Mouse (Mus musculus): ENCODE measurements around the gene Maff. TPM values are rescaled to one million over a fixed set of nuclear protein-coding genes. Genes with fewer than 3 reads are reported as not detected.
A peak's percentile ranks its signal among the peaks of the same experiment; 100 is the strongest.

The Maff gene
- total RNA-seq, 2 experiments from 2014 or later: not detected

DNA sequence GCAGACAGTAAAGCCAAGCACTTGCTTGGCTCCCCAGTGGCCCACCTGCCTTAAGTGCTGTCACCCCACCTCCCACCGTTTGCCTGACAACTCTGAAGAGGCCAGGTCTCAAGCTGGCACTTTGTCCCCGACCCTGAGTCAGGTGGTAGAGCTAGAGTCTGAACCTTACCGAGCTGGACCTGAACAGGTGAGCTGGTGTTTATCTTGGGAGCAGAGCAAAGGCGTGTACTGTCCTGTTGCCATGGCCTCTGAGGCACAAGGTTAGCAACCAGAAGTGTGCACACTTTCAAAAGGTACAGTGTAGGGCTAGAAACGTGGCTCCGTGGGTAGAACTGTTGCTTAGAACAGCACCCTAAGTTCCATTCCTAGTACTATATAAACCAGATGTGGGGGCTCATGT, 41.8 kb downstream of the Maff start:
- no peak for ATAC-seq (replicated peaks; ENCODE audit: low FRiP score, poor library complexity, severe bottlenecking)

DNA sequence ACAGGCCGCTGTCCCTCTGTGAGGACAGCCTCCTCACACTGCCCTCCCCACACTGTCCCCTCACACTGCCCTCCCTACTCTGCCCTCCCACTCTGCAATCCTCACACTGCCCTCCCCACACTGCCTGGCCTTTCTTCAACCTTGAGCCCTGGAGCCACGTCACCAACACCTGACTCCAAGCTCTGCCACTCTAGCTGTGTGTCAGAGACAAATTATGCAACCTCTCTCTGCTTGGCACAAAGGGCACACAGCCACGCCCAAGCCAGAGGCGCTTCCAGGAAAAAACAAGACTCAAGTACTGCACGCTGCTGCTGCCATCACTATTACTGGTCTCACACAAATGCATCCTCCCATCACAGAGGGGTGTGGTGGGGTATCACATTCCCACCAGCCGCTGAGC, 44.0 kb downstream of the Maff start:
- no peak for ATAC-seq (replicated peaks; ENCODE audit: low FRiP score, poor library complexity, severe bottlenecking)

DNA sequence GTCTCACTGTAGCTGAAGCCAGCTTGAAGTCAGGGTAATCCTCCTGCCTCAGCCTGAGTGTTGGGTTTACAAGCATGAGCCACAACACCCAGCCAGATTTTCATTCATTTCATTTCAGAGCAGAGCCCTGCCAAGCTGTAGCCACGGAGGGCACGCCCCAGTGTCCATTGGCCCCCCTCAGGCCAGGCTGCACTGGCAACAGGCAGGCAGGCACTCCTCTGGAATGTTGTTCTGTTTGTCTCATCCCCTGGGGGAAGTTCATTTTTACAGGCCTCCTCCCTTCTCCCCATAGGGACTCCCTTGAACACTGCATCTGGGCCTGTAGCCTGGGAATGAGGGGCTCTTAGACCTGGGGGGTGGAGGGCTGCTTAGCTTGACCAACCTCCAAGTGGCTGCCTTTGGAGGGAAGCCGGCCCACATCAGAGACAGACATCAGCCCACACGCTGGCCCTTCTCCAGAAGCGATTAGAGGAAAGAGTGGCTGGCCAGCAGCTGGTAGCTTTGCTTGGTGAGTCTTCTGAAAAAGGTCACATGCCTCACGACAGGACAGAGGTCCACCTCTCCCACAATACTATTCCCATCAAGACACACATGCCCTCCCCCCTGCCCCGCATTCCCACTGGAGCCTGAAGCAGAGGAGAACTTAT, 45.1 kb downstream of the Maff start:
- ATAC-seq (replicated peaks; ENCODE audit: low FRiP score, poor library complexity, severe bottlenecking): no peak

GRCm38 (mm10) chr15:79392527-79392926, 46.1 kb downstream of the Maff start:
- no peak for ATAC-seq (replicated peaks; ENCODE audit: low FRiP score, poor library complexity, severe bottlenecking)

- no peak for ATAC-seq (replicated peaks; ENCODE audit: low FRiP score, poor library complexity, severe bottlenecking)
These were observed 46.7 kb downstream of the Maff start for GRCm38 (mm10) chr15:79393101-79393500.

GRCm38 (mm10) chr15:79394842-79395241, 48.4 kb downstream of the Maff start:
- no peak for ATAC-seq (replicated peaks; ENCODE audit: low FRiP score, poor library complexity, severe bottlenecking)

DNA sequence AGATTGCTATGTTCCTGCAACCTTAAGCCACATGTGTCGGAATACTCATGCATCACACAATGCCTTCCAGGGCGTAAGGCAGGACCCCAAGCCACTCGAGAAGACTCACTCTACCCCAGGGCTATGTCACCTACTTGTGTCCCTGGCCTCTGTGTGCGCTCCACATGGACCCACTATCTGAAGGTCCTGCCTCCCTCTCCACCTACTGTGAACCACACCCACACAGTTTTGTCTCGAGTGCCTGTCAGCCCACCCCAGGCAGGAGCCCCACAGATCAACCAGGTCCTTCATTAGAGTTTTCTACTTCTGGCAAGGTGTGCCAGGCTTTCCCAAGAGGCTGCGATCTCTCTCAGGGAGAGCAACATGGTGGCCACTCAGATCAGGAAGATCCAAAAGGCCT, 48.9 kb downstream of the Maff start:
- ATAC-seq (replicated peaks; ENCODE audit: low FRiP score, poor library complexity, severe bottlenecking): no peak

DNA sequence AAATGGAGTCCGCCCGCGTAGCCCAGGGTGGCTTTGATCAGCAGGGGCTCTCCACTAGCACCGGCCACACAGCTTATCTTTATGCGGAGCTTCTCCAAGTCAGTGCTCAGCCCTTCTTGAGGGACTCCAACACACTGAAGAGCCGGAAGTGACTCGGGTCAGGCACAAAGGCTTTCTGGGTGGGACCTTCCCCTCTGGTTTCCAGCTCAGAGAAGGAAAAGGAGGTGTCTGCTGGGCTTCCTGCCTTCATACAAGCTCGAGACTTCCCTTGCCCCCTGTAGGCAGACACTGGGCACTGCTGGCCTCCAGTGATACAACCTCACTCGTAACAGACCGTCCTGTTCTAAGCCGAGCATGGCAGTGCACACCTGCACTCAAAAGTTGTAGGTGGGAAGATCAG, 50.3 kb downstream of the Maff start:
- no peak for ATAC-seq (replicated peaks; ENCODE audit: low FRiP score, poor library complexity, severe bottlenecking)

DNA sequence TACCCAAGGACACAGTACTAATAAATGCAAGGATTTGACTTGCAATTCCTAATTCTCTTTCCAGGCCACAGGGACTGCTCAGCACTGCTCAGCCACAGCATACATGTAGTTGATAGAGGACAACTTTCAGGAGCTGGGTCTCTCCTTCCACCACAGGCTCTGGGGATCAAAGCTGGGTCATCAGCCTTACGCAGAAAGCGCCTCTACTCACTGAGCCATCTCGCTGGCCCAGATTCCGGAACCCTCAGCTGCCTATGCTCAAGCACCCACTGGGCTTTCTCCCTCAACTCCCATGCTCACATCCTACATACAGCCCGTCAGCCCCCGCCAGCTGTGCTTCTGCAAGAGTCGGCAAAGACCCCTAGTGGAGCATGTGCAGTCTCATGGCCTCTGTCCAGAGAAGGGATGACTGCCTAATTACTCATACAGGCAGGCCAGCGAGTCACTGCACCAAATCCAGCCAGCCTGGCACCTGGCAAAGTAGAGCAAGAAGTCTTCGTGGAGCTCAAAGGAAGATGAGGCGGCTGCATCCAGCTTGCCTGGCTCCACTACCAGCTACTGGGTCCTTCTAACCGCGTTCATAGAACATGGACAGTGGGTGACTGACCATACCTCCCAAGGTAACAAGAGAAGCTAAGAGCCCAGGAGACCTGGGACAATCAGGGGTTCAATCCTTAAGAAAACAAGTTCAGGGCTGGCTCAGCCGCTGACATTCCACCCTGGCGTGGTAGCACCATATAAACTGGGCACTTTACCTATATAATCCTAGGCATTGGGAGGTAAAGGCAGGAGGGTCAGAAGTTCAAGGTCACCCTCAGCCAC, 53.0 kb downstream of the Maff start:
- no peak for ATAC-seq (replicated peaks; ENCODE audit: low FRiP score, poor library complexity, severe bottlenecking)

GRCm38 (mm10) chr15:79400134-79400974, 53.9 kb downstream of the Maff start:
- ATAC-seq (replicated peaks; ENCODE audit: low FRiP score, poor library complexity, severe bottlenecking): no peak

GRCm38 (mm10) chr15:79400975-79401365, 54.5 kb downstream of the Maff start:
- ATAC-seq (replicated peaks; ENCODE audit: low FRiP score, poor library complexity, severe bottlenecking): no peak

DNA sequence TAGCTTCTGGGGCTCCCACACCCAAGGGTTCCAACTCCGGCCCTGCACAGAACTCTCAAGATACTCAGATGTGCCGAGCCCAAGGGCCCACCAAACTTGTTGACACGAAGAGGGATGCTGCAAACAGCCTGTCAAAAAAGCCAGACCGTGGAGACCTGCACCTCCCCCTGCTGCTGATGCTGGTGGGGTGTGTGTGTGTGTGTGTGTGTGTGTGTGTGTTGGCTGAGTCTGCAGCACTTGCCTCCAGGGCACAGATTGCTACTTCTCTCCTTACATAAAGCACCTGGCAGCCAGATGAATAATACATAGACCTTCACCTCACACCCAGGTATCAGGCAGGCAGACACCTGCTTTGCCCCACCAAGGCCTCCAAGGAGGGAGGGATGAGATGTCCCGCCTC, 55.8 kb downstream of the Maff start:
- no peak for ATAC-seq (replicated peaks; ENCODE audit: low FRiP score, poor library complexity, severe bottlenecking)

GRCm38 (mm10) chr15:79402836-79403762, 56.7 kb downstream of the Maff start, which contains the start of gene Tmem184b:
Gene Tmem184b, minus strand, starts transcription at chr15:79403569.
- ATAC-seq (replicated peaks; ENCODE audit: low FRiP score, poor library complexity, severe bottlenecking): peak; percentile 79

GRCm38 (mm10) chr15:79403763-79404210, 57.4 kb downstream of the Maff start:
- no peak for ATAC-seq (replicated peaks; ENCODE audit: low FRiP score, poor library complexity, severe bottlenecking)

- no peak for ATAC-seq (replicated peaks; ENCODE audit: low FRiP score, poor library complexity, severe bottlenecking)
These were observed 57.9 kb downstream of the Maff start for GRCm38 (mm10) chr15:79404277-79404676.

DNA sequence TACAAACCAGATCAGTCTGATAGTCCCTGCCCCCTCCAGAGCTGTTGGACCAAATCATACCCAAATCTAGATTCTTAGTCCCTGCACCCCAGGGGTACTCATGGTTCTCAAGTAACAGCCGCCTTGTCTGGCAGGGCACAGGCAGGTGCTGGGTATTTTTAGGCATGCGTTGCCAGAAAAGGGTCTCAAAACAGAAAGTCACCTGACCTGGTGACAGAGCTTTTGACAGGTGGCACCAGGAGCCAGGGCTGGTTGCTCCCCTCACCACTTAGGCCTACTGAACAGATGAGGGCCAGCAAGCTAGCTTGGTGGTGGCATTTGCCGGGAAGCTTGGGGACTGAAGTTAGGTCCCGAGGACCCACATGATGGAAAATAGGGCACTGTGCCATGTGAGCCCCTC, 60.1 kb downstream of the Maff start:
- no peak for ATAC-seq (replicated peaks; ENCODE audit: low FRiP score, poor library complexity, severe bottlenecking)
